Mouse (Mus musculus) lung, adult 2 months (tissue): ENCODE data around the gene Ephb1. TPM values are rescaled to one million over a fixed set of nuclear protein-coding genes. Genes with fewer than 3 reads are reported as not detected.
A peak's percentile ranks its signal among the peaks of the same experiment; 100 is the strongest.

Experiments used
- DNase-seq: peaks from one replicate; pipeline ENCODE4 v3.0.0; 2022
- H3K4me1 ChIP-seq: fragments of 200-500 bp; 2 replicates; pipeline ENCODE4 v1.6.1; 2011; ENCODE audit warnings: low read length; ENCODE audit not compliant: control insufficient read depth, insufficient read depth
- H3K4me3 ChIP-seq: fragments of 200-500 bp; replicated peaks from 2 replicates; pipeline ENCODE3; 2011; ENCODE audit warnings: low read depth, mild to moderate bottlenecking, control low read depth, low read length; ENCODE audit errors: extremely low read depth
- CTCF ChIP-seq: fragments of 200-500 bp; IDR thresholded peaks from 2 replicates; pipeline ENCODE4 v1.5.1; 2011; ENCODE audit warnings: mild to moderate bottlenecking, low read length, control low read depth; ENCODE audit not compliant: insufficient read depth
- POLR2A ChIP-seq: fragments of 200-500 bp; IDR thresholded peaks from 2 replicates; pipeline ENCODE4 v1.6.1; 2011; ENCODE audit warnings: low read depth, mild to moderate bottlenecking, control low read depth, low read length, borderline replicate concordance; ENCODE audit errors: extremely low read depth
- WGBS: fragments of 180-500 bp; shearing (Covaris S2); methylation state at CpG from one replicate; pipeline ENCODE4 v1.1.7; 2018; 5-methylcytosine and 5-hydroxymethylcytosine counted together
- polyA plus RNA-seq: library from polyadenylated mRNA; depleted of rRNA; stranded (reverse); fragments of >200 nt; gene quantifications from 2 replicates; pipeline ENCODE4 v1.2.3, GENCODE M21; 2012

The Ephb1 gene
- polyA plus RNA-seq, 1 experiment = 1.1 TPM

- DNase-seq = no peak
- H3K4me3 ChIP-seq = no peak overlapping the region
- no peaks in the 10 kb centered on the region for H3K4me1 ChIP-seq
- 70% methylated on average over 3 of the region's 3 CpGs for WGBS
- TF ChIP-seq CTCF = no peak
- TF ChIP-seq POLR2A = no peak
Observed at GRCm38 (mm10) chr9:102291230-102291629, 63.3 kb downstream of the Ephb1 start.

- Histone ChIP-seq H3K4me1 (no peaks in the 10 kb centered on the region), H3K4me3 (no peak overlapping the region)
- DNase-seq = no peak
- 88% methylated on average over 3 of the region's 3 CpGs for WGBS
- TF ChIP-seq CTCF = no peak
- TF ChIP-seq POLR2A = no peak
Observed at GRCm38 (mm10) chr9:102288356-102288755, 66.1 kb downstream of the Ephb1 start.

GRCm38 (mm10) chr9:102275931-102276330, 78.6 kb downstream of the Ephb1 start:
- Histone ChIP-seq H3K4me1 (0 out of 2 replicates have a peak, but pooled peaks cover 2% of the 10 kb centered on the region), H3K4me3 (no peak overlapping the region)
- TF ChIP-seq POLR2A = no peak
- TF ChIP-seq CTCF = no peak
- WGBS = 73% methylated on average over 3 of the region's 3 CpGs
- DNase-seq = no peak

GRCm38 (mm10) chr9:102274016-102274415, 80.5 kb downstream of the Ephb1 start:
- no peak overlapping the region for H3K4me3 ChIP-seq
- DNase-seq = no peak
- 0 out of 2 replicates have a peak, but pooled peaks cover 2% of the 10 kb centered on the region for H3K4me1 ChIP-seq
- TF ChIP-seq POLR2A (no peak), CTCF (no peak)
- WGBS = 46% methylated on average over 8 of the region's 8 CpGs

GRCm38 (mm10) chr9:102273469-102273808, 81.1 kb downstream of the Ephb1 start:
- no peak for DNase-seq
- H3K4me1 ChIP-seq = 0 out of 2 replicates have a peak, but pooled peaks cover 2% of the 10 kb centered on the region
- H3K4me3 ChIP-seq = no peak overlapping the region
- 66% methylated on average over 6 of the region's 6 CpGs for WGBS
- TF ChIP-seq CTCF (no peak), POLR2A (no peak)

GRCm38 (mm10) chr9:102272731-102273468, 81.6 kb downstream of the Ephb1 start:
- Histone ChIP-seq H3K4me3 (no peak overlapping the region), H3K4me1 (0 out of 2 replicates have a peak, but pooled peaks cover 2% of the 10 kb centered on the region)
- TF ChIP-seq POLR2A (no peak), CTCF (no peak)
- 66% methylated on average over 5 of the region's 5 CpGs for WGBS
- DNase-seq = no peak

- 63% methylated on average over 5 of the region's 5 CpGs for WGBS
- no peak for TF ChIP-seq POLR2A
- no peak for TF ChIP-seq CTCF
- no peak overlapping the region for H3K4me3 ChIP-seq
- H3K4me1 ChIP-seq = 0 out of 2 replicates have a peak, but pooled peaks cover 2% of the 10 kb centered on the region
- no peak for DNase-seq
Observed at GRCm38 (mm10) chr9:102270496-102270895, 84.0 kb downstream of the Ephb1 start.

GRCm38 (mm10) chr9:102267311-102268027, 87.0 kb downstream of the Ephb1 start:
- Histone ChIP-seq H3K4me3 (no peak overlapping the region), H3K4me1 (no peaks in the 10 kb centered on the region)

GRCm38 (mm10) chr9:102263760-102264159, 90.7 kb downstream of the Ephb1 start:
- no peak for TF ChIP-seq CTCF
- no peak for TF ChIP-seq POLR2A
- 59% methylated on average over 7 of the region's 7 CpGs for WGBS

More at GRCm38 (mm10) chr9:102267311-102268027, 87.0 kb downstream of the Ephb1 start:
- TF ChIP-seq POLR2A = no peak
- TF ChIP-seq CTCF = no peak
- 2% methylated on average over 18 of the region's 18 CpGs for WGBS
- peak; percentile 6 for DNase-seq

More at GRCm38 (mm10) chr9:102263760-102264159, 90.7 kb downstream of the Ephb1 start:
- no peak overlapping the region for H3K4me3 ChIP-seq
- DNase-seq = no peak
- no peaks in the 10 kb centered on the region for H3K4me1 ChIP-seq
